Mouse (Mus musculus): ENCODE data around the gene Olfr922. TPM values are rescaled to one million over a fixed set of nuclear protein-coding genes. Genes with fewer than 3 reads are reported as not detected.

Gene Olfr922
- polyA plus RNA-seq, 1 experiment = not detected

- H3K27ac ChIP-seq (ENCODE audit: insufficient read depth, low read length) = no peak overlapping the region
- H3K4me1 ChIP-seq (ENCODE audit: control insufficient read depth, insufficient read depth, low read length) = peaks cover 2% of the 10 kb centered on the region
- no peaks in the 10 kb centered on the region for H3K9me3 ChIP-seq (replicated peaks; ENCODE audit: control insufficient read depth, insufficient read depth, low read length, poor library complexity, severe bottlenecking)
- H3K27me3 ChIP-seq (ENCODE audit: control insufficient read depth, insufficient read depth, low read length, poor library complexity, severe bottlenecking) = no peaks in the 10 kb centered on the region; the same call in 1 of the 2 replicates
- no peak overlapping the region for H3K4me3 ChIP-seq (ENCODE audit: low read depth, low read length)
- H3K36me3 ChIP-seq (ENCODE audit: control insufficient read depth, insufficient read depth, low read length, poor library complexity, severe bottlenecking) = no peaks in the 10 kb centered on the region
- no peak for TF ChIP-seq POLR2A (IDR thresholded peaks at IDR 0.05; ENCODE audit: insufficient read depth, low read length)
- TF ChIP-seq EP300 (IDR thresholded peaks at IDR 0.05; ENCODE audit: insufficient read depth, low read depth, low read length) = peak; percentile 65; the same call in 1 of the 2 replicates
- no peak overlapping the region for H3K9ac ChIP-seq (ENCODE audit: low read depth, poor library complexity, severe bottlenecking)
Observed at GRCm38 (mm10) chr9:38833027-38833426, 18.6 kb downstream of the Olfr922 start.

DNA sequence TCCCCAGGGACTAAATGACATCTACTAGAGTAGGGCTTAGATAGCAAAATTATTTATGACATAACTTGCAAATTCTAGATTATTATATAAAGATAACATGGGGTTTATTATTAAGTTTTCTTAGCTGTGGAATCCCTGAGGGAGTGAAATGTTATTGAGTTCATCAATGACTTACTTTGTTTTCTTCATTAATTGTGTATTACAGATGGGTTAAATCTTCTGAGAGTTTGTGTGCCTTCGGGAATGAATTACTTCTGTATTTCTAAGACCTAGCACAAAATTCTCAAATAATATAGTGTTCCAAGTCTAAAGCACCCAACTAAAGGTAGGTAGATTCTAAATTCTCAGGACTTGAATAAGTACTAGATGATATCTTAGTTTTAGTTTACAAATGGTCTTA lies 29.7 kb downstream of the Olfr922 start, which contains the start of gene Olfr924:
Olfr924 (plus strand) TSS at position 301 of the 400 bp plus-strand sequence.
- Histone ChIP-seq H3K4me3 (ENCODE audit: low read depth, low read length) (no peak within 1 kb of the TSS), H3K27me3 (ENCODE audit: control insufficient read depth, insufficient read depth, low read length, poor library complexity, severe bottlenecking) (no peaks in the 10 kb centered on the region), H3K36me3 (ENCODE audit: control insufficient read depth, insufficient read depth, low read length, poor library complexity, severe bottlenecking) (no peaks in the 10 kb centered on the region), H3K4me1 (ENCODE audit: control insufficient read depth, insufficient read depth, low read length) (no peaks in the 10 kb centered on the region), H3K9ac (ENCODE audit: low read depth, poor library complexity, severe bottlenecking) (no peak within 1 kb of the TSS), H3K9me3 (replicated peaks; ENCODE audit: control insufficient read depth, insufficient read depth, low read length, poor library complexity, severe bottlenecking) (no peaks in the 10 kb centered on the region), H3K27ac (ENCODE audit: insufficient read depth, low read length) (no peak within 1 kb of the TSS)
- no peak for TF ChIP-seq POLR2A (IDR thresholded peaks at IDR 0.05; ENCODE audit: insufficient read depth, low read length)
- TF ChIP-seq EP300 (IDR thresholded peaks at IDR 0.05; ENCODE audit: insufficient read depth, low read depth, low read length) = no peak
- no peak for TF ChIP-seq CTCF (IDR thresholded peaks at IDR 0.05; ENCODE audit: low read depth, low read length)

- Histone ChIP-seq H3K4me3 (ENCODE audit: low read depth, low read length) (no peak within 1 kb of the TSS), H3K9ac (ENCODE audit: low read depth, poor library complexity, severe bottlenecking) (no peak within 1 kb of the TSS), H3K27me3 (ENCODE audit: control insufficient read depth, insufficient read depth, low read length, poor library complexity, severe bottlenecking) (no peaks in the 10 kb centered on the region), H3K27ac (ENCODE audit: insufficient read depth, low read length) (no peak within 1 kb of the TSS), H3K9me3 (replicated peaks; ENCODE audit: control insufficient read depth, insufficient read depth, low read length, poor library complexity, severe bottlenecking) (no peaks in the 10 kb centered on the region), H3K4me1 (ENCODE audit: control insufficient read depth, insufficient read depth, low read length) (no peaks in the 10 kb centered on the region), H3K36me3 (ENCODE audit: control insufficient read depth, insufficient read depth, low read length, poor library complexity, severe bottlenecking) (no peaks in the 10 kb centered on the region)
- TF ChIP-seq EP300 (IDR thresholded peaks at IDR 0.05; ENCODE audit: insufficient read depth, low read depth, low read length) = no peak
- no peak for TF ChIP-seq POLR2A (IDR thresholded peaks at IDR 0.05; ENCODE audit: insufficient read depth, low read length)
- no peak for TF ChIP-seq CTCF (IDR thresholded peaks at IDR 0.05; ENCODE audit: low read depth, low read length)
Observed at GRCm38 (mm10) chr9:38854760-38855159, 40.3 kb downstream of the Olfr922 start, which contains the start of gene Olfr26. TSS of gene Olfr26 (plus strand) at chr9:38855060.

Other genes with a start within 250 kb of the Olfr922 start
- 0.13 and 0.21 TPM in 2 replicates for gene Olfr912, start 234.4 kb upstream of the Olfr922 start, polyA plus RNA-seq (2011; ENCODE audit: insufficient read depth, insufficient read length, low read depth, missing spikeins)
- gene Olfr913, start 221.9 kb upstream of the Olfr922 start, polyA plus RNA-seq (2011; ENCODE audit: insufficient read depth, insufficient read length, low read depth, missing spikeins) = not detected in 2 replicates
- not detected in 2 replicates for gene Olfr914, start 209.5 kb upstream of the Olfr922 start, polyA plus RNA-seq (2011; ENCODE audit: insufficient read depth, insufficient read length, low read depth, missing spikeins)
- gene Olfr916, start 154.7 kb upstream of the Olfr922 start, polyA plus RNA-seq (2011; ENCODE audit: insufficient read depth, insufficient read length, low read depth, missing spikeins) = not detected in 2 replicates
- gene Olfr917, start 148.8 kb upstream of the Olfr922 start, polyA plus RNA-seq (2011; ENCODE audit: insufficient read depth, insufficient read length, low read depth, missing spikeins) = not detected in 2 replicates
- gene Olfr918, start 140.0 kb upstream of the Olfr922 start, polyA plus RNA-seq (2011; ENCODE audit: insufficient read depth, insufficient read length, low read depth, missing spikeins) = not detected in 2 replicates
- gene Olfr919, start 110.9 kb upstream of the Olfr922 start, polyA plus RNA-seq (2011; ENCODE audit: insufficient read depth, insufficient read length, low read depth, missing spikeins) = not detected in 2 replicates
- gene Vwa5a, start 96.3 kb upstream of the Olfr922 start, polyA plus RNA-seq (2011; ENCODE audit: insufficient read depth, insufficient read length, low read depth, missing spikeins) = 72.4 and 74.2 TPM in 2 replicates
- 0.37 and 0.43 TPM in 2 replicates for gene Olfr920, start 62.3 kb upstream of the Olfr922 start, polyA plus RNA-seq (2011; ENCODE audit: insufficient read depth, insufficient read length, low read depth, missing spikeins)
- gene Olfr921, start 41.5 kb upstream of the Olfr922 start, polyA plus RNA-seq (2011; ENCODE audit: insufficient read depth, insufficient read length, low read depth, missing spikeins) = not detected in 2 replicates
- not detected in 2 replicates for gene Olfr923, start 11.9 kb downstream of the Olfr922 start, polyA plus RNA-seq (2011; ENCODE audit: insufficient read depth, insufficient read length, low read depth, missing spikeins)
- not detected in 2 replicates for gene Olfr924, start 29.8 kb downstream of the Olfr922 start, polyA plus RNA-seq (2011; ENCODE audit: insufficient read depth, insufficient read length, low read depth, missing spikeins)
- gene Olfr26, start 40.4 kb downstream of the Olfr922 start, polyA plus RNA-seq (2011; ENCODE audit: insufficient read depth, insufficient read length, low read depth, missing spikeins) = not detected in 2 replicates
- not detected in 2 replicates for gene Olfr926, start 62.5 kb downstream of the Olfr922 start, polyA plus RNA-seq (2011; ENCODE audit: insufficient read depth, insufficient read length, low read depth, missing spikeins)
- not detected in 2 replicates for gene Olfr930, start 115.2 kb downstream of the Olfr922 start, polyA plus RNA-seq (2011; ENCODE audit: insufficient read depth, insufficient read length, low read depth, missing spikeins)
- gene Olfr933, start 157.7 kb downstream of the Olfr922 start, polyA plus RNA-seq (2011; ENCODE audit: insufficient read depth, insufficient read length, low read depth, missing spikeins) = not detected in 2 replicates
- not detected in 2 replicates for gene Olfr934, start 173.7 kb downstream of the Olfr922 start, polyA plus RNA-seq (2011; ENCODE audit: insufficient read depth, insufficient read length, low read depth, missing spikeins)
- gene Olfr935, start 185.1 kb downstream of the Olfr922 start, polyA plus RNA-seq (2011; ENCODE audit: insufficient read depth, insufficient read length, low read depth, missing spikeins) = not detected in 2 replicates
- gene Olfr146, start 208.8 kb downstream of the Olfr922 start, polyA plus RNA-seq (2011; ENCODE audit: insufficient read depth, insufficient read length, low read depth, missing spikeins) = not detected in 2 replicates